Mouse (Mus musculus) E14TG2a.4 (cell line): Measurements from ENCODE around the gene Vwa5b2.

Experiments
- CTCF ChIP-seq: conservative IDR thresholded peaks from 2 replicates; pipeline ENCODE4 v1.5.1; 2014; ENCODE audit warnings: low read length
- NANOG ChIP-seq: IDR thresholded peaks from 2 replicates; pipeline ENCODE4 v1.6.1; 2014; ENCODE audit warnings: borderline replicate concordance, low read length, mixed read lengths
- POU5F1 ChIP-seq: IDR thresholded peaks from 2 replicates; pipeline ENCODE4 v1.6.1; 2014; ENCODE audit warnings: low read length, borderline replicate concordance

DNA sequence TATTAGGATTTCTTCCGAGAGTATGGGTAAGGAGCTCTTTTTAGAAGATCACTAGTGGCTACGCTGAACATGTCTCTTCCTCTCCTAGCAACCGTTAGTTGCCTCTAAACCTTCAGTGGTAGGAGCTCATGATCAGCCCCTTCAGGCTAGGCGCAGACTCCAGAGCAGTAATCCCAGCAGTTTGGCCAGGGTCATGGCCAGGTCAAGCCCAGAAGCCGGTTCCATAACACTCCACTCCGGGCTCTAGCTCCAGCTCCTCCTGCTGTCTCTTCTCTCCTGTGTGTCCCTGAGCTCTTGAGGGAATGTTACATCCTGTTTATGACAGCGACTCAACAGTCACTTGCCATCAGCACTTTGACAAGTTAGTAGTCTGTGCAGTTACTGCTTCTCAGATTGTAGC is 31.9 kb upstream of the Vwa5b2 start:
- TF ChIP-seq CTCF (no peak), NANOG (no peak), POU5F1 (no peak)
